Mouse (Mus musculus): Measurements from ENCODE around the gene Ralb.
A peak's percentile ranks its signal among the peaks of the same experiment; 100 is the strongest.

Ralb gene

GRCm38 (mm10) chr1:119523369-119523768 lies 18.8 kb upstream of the Ralb start:
- DNase-seq: no peak

- DNase-seq: peak; percentile 61
Measured at GRCm38 (mm10) chr1:119522726-119523125, 18.1 kb upstream of the Ralb start.

DNA sequence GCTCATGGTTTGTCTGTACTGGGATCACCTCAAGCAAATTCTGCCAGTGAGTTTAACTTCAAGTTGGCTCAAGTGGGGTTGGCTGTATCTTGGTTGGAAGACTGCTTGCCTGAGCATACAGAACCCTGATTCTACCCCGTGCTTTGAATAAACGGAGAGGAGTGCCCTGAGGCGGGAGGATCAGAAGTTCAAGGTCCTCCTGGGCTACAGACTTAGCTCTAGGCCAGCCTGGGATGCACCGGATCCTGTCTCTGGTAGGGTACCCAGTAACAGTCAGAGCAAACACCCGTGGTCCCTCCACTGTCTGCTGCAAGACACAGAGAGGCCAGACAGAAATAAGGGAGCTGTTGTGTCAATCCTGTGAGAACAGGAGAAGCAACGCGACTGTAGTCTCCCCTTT lies 17.1 kb upstream of the Ralb start:
- no peak for DNase-seq

DNA sequence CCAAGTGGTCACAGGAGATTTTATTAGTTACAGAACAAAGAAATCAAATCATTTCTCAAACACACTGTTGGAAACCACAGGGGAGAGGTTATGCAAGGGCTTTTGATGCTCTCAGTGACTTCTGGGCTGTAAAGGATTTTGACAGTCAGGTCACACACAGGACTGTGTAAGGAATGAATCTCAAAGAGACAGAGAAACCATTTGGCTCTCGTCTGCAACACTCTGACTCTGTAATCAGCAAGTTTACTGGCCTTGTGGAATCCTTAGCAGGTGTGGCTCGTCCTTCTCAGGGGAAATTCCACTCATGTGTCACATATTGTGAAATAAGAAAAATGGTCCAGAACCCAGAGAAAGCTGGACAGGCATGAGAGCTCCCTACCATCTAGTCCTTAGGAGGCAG lies 16.4 kb upstream of the Ralb start:
- DNase-seq: no peak

DNA sequence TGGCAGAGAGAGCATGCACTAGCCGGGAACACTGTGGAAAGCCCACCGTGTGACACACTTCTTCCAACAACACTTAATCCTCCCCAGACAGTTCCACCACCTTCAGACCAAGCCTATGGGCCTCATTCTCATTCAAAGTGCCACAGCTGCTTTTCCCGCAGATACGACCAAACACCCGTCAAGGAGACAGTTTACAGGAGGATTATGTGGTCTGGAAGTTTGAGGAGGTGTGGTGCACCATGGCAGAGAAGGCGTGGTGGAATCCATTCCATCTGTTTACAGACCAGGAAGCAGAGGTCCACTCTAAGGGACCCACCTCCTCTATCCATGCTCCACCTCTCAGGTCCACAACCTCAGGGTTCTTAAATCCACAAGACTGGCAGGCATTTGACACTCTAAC lies 14.7 kb upstream of the Ralb start:
- DNase-seq: no peak

DNA sequence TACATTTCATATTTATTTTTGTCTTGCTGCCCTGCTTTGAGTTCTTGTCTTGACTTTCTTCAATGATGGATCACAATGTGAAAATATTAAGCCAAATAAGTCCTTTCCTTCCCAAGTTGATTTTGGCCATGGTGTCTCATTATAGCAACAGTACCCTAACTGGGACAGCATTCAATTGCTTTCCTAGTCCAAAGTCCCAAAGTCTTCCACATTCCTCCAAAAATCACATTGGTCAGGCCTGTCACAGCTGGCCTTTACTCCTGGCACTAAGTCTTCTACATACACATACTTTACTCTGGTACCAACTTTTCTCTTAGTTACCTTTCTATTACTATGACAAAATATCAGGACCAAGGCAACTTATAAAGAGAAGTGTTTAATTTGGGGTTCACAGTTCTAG lies 14.2 kb upstream of the Ralb start:
- no peak for DNase-seq

- no peak for DNase-seq
Measured at GRCm38 (mm10) chr1:119518060-119518459, 13.5 kb upstream of the Ralb start.

- DNase-seq: no peak
Measured at GRCm38 (mm10) chr1:119510857-119511256, 6.3 kb upstream of the Ralb start.

GRCm38 (mm10) chr1:119510409-119510808 lies 5.8 kb upstream of the Ralb start:
- no peak for DNase-seq

GRCm38 (mm10) chr1:119509474-119509873 lies 4.9 kb upstream of the Ralb start:
- DNase-seq: no peak

DNA sequence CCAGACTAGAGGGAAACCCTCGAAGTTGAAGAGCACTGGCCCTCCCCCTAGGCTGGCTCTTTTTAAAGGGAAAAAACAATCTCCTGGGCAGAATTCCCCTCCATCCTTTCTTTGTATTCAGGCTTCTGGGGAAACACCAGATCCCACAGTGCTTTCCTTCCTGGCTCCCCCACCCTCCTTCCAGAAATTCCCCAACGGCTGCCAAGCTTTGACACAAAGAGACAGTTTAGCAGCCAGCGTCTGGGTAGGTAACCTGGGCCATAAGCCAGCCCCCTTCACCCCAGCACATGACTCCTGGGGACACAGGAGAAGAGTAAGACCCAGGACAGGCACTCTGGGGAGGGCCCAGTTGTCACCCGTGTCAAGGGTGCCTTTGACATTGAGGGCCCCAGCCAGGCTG lies 4.0 kb upstream of the Ralb start:
- DNase-seq: peak; percentile 44

DNA sequence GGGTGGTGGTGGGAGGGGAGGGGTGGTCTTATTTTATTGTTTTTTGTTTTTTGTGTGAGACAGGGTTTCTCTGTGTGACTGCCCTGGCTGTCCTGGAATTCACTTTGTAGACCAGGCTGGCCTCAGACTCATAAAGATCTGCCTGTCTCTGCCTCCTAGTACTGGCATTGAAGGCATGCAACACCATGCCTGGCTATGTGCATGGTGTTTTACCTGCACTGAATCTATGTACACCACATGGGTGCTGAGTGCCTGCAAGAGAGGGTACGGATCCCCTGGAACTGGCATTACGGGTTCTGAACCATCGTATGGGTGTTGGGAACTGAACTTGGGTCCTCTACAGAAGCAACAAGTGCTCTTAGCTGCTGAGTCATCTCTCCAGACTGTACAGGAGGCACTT lies 1.4 kb upstream of the Ralb start:
- DNase-seq: no peak

GRCm38 (mm10) chr1:119503808-119504207 lies 786 bp downstream of the Ralb start:
- DNase-seq: no peak

- DNase-seq: no peak
Measured at GRCm38 (mm10) chr1:119503181-119503580, 1.4 kb downstream of the Ralb start.

DNA sequence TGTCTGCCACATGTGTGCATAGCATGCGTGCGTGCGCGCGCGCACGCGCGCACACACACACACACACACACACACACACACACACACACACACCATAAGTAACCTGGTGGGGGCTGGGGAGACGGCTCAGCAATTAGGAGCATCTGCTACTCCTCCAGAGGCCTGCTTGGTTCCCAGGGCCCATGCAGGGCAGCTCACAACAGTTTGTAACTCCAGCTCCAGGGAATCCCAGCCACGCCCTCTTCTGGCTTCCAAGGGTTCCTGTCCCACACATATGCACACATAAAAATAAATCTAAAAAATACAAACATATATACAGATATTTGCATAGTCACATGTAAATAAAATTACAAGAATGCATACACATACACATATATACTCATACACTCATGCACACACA lies 1.9 kb downstream of the Ralb start:
- DNase-seq: no peak

- DNase-seq: no peak
Measured at GRCm38 (mm10) chr1:119501881-119502280, 2.7 kb downstream of the Ralb start.

- DNase-seq: no peak
Measured at GRCm38 (mm10) chr1:119499456-119499855, 5.1 kb downstream of the Ralb start.

DNA sequence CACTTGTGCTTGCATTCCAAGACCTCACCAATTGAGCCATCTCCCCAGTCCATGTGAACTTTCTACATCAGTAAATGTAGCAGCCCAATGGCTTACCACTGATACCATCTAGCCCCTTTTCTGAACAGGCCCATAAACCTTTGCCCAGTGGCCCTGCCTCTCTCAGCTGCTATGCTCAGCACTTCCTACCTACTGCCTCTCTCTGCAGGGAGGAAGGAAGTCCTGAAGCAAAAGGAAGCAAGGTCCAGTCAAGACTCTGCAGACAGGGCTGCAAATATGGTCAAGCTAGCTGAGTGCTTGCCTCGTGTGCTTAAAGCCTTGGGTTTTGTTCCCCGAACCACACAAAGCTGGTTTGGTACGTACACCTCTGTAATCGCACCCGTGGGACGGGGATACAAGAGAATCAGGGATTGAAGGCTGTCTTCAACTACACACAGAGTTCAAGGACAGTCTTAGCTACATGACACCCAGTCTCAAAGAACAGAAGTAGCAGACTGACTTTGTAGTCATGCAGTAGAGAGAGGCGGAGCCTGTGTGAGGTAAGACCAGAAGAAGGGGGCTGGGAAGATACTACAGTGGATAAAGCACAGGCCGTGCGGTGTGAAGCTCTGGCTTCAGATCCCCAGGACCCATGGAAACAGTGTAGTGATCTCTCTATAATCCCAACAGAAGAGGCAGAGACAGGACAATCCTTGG lies 5.9 kb downstream of the Ralb start:
- DNase-seq: no peak

DNA sequence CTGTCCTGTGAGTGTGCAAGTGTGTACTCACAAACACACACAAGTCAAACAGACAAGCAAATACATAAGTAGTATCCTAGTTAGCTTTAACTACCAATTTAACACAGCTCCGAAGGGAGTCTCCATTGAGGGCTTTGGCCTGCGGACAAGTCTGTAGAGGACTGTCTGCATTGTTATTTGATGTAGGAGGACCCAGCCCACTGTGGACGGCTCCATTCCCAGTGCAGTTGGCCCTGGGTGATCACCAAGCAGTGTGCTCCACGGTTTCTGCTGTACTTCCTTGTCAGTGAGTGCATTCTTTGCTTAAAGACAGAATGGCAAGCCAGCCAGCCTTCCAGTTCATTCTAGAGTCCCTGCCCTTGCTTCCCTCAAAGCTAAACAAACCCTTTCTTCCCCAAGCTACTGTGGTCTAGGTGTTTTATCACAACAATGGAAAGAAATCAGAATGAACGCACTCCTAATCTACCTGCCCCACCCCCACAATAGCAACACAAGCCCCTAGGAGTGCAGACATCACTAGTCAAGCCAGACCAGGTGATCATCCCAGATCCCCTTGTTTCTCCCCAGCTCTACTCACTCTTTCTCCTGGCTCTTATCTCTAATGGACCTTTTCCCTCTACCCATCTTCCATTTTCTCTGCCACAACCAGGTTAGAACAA lies 7.1 kb downstream of the Ralb start:
- no peak for DNase-seq

DNA sequence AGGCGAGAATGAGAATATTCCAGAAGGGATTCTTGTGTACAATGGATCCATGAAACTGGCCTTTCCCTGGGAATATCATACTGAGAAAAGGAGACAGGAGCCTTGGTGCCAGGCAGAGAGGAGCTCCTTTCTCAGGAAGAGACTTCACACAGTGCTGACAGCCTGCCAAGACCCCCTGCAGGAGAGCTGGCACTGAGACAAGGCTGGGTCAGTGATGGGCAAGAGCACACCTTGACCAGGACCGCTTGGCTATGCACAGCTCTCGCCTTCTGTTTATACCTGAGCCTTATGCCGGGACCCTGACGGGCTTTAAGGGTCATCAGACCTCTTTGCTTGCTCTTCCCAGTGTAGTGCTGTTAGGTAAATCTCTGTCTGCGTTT lies 9.2 kb downstream of the Ralb start:
- DNase-seq: peak; percentile 67

DNA sequence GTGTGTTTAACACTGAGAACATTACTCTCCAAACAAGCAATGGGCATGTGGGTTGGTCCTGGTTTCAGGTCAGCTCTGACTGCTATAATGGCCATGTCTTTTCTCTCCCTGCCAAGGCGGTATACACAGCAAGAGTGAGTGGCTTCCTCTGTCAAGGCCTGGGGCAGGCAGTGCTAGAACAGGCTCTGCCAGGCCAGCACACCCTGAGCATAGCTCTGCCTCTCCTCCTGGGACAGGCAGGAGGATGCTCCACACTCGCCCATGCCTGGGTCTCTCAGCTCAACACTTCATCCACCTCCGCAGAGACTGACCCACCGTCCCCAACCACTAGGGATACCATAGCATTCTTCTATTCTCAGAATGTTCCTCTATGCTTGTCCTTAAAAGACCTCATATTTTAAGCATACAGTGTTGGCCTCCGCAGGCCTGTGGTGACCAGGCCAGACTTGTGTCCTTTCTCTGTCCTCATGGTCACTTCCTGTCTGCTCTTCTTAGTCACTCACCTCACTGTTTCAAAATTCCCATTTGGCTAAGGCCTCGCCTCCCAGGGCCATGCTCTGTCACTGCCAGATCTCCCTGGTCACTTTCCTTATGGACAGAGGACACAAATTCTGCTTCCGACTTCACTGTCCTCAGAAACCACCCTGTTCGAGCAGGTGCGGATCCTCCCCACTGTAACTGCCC lies 9.7 kb downstream of the Ralb start:
- DNase-seq: no peak

DNA sequence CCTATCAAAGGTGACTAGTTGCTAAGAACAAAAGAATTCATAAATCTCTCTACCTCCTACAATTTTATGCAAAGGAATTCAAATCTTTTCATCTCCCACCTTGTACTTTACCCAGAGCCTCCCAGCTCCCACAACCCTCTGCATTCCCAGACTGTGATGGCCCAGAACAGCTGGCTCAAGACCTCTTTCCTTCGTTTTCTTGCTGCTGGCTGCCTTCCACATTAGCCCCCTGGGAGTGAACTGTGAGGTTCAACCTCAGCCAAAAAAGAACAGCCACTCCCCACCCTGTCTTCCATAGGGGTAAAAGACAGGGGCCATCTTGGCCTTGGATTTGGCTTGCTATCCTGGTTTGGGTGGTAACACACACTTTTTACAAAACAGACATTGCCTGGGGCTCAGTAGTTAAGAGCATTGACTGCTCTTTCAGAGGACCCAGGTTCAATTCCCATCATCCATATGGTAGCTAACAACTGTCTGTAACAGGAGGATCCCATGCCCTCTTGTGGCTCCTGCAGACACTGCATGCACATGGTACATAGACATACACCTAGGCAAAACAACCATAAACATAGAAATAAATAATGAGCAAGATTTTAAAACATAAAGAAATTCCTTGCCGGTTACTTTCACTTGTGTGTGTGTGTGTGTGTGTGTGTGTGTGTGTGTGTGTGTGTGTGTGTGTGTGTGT lies 10.4 kb downstream of the Ralb start:
- DNase-seq: no peak

DNA sequence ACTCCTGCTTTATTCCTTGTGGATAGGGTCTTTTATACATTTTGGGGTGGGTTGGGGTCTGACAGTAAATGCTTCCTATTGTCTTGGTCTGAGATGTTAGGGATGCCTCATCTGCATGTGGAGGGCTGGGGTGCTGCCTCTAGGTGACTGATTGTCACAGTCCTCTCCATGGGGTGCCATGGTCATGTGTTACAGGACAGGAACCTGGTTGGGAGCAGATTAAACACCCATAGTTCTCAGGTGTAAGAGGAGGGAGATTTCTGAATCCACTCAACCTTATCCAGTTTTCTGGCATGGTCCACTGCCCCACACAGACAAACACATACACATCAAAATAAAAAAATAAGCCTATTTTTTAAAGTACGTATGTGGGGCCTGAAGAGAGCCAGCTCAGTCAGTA lies 12.1 kb downstream of the Ralb start:
- DNase-seq: no peak

GRCm38 (mm10) chr1:119492097-119492496 lies 12.5 kb downstream of the Ralb start:
- peak; percentile 89 for DNase-seq

Measured in kidney, adult 18-20 months (tissue).